Mouse (Mus musculus): ENCODE data around the gene Cops6. TPM values are rescaled to one million over a fixed set of nuclear protein-coding genes. Genes with fewer than 3 reads are reported as not detected.

The Cops6 gene
- 100 to 1,000 TPM; 188 to 252 TPM for polyA plus RNA-seq (2017; shearing (Covaris generic))

DNA sequence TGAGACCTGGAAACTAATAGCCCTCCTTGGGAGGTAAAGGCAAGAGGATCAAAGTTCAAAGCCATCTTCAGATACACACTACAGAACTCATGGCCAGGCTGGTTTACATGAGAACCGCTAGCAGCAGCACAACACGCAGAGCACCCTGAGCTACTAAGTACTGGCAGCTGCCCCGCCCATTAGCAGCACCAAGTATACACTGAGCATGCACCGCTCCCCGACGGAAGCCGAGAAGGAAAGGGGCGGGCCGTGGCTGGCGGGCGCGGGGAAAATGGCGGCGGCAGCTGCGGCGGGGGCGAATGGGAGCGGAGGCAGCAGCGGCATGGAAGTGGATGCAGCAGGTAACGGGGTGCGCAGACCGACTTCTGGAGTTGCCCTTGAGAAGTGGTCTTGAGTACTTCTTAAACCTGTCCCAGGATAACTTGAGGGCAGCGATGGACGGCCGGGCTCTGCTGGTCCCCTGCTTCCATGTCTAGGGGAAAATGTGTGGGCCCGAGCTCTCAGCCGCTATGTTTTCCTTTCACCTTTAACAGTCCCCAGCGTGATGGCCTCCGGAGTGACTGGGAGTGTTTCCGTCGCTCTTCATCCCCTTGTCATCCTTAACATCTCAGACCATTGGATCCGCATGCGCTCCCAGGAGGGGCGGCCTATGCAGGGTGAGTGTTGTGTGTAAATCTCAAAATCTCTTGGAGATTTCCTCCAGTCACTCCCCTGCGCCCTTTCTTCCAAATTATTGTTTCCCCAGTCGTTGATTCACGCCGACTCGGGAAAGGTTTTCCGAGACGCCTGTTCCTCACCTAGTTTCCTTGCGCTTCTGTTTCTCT is at the start of gene Cops6:
Cops6 (plus strand) TSS at position 230 of the 824 bp plus-strand sequence.
- ATAC-seq = peak; percentile 96

- ATAC-seq = peak; percentile 99
Observed at GRCm38 (mm10) chr5:138116255-138117198, 44.3 kb upstream of the Cops6 start, which contains the start of gene Zscan21. Gene Zscan21, plus strand, starts transcription at chr5:138116903.

DNA sequence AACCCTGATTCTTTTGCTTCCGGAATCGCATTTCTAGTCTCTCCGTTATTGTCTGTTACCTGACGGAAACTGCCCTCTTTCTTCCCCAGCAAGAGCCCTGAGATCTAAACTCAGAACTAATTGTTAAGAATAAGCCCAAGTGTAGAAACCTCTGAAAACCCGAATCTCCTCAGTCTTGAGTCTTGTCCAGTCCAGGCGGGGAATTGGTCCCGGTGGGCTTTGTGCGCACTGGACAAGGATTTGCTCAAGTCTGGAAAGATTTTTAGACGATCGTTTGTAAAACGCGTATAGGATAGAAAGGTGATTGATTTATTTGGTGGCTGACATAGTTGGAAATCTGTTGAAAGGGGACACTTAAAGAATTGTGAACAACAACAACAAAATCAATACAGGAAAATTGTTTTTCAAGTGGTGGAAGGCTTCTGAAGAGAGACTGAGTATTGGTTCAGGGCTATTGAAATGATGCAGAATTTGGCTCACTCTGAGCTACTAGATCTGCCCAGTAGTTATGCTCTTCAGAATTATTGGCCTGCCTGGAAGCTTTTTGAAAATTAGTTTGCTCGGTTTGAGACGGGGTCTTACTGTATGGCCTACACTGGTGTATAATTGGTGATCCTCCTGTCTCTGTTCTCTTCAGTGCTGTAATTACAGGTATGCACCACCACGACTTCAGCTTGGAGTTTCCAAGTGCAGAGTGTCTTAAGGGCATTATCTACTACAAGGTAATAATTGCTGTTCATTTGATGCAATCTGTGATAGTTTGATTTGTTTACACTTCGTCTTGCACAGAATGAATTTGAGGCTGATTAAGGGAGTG is 43.5 kb upstream of the Cops6 start:
- ATAC-seq = peak; percentile 6

- ATAC-seq = no peak
Observed at GRCm38 (mm10) chr5:138118041-138118440, 42.8 kb upstream of the Cops6 start.

DNA sequence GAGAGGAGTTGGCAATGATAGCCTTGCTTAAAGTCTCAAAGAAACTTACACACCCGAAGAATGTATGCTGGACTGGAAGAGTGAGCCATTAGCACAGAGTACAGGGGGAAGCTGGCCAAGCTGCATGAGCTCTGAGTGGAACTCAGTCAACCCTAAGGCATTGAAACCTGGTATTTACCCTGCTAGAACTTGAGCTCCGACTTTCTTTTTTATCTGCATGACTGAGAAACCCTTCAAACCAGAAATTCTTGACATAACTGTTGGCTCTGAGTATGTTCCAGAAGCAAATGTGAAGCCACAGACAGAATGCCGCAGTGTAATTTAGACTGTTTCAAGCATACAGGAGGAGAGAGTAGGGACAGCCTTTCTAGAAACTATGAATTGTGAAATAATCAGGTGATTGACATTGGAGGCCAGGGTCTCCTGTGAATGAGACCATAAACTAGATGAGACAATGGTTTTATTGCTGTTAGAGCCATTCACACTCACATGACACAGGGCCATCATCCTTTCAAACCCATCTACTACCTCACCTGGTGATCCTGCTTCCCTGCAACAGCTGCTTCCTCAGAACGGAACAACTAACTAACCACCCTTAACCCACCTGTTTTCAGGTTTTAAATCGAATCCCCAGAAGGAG is 28.3 kb upstream of the Cops6 start:
- ATAC-seq = no peak

GRCm38 (mm10) chr5:138137257-138137656 is 23.6 kb upstream of the Cops6 start:
- no peak for ATAC-seq

DNA sequence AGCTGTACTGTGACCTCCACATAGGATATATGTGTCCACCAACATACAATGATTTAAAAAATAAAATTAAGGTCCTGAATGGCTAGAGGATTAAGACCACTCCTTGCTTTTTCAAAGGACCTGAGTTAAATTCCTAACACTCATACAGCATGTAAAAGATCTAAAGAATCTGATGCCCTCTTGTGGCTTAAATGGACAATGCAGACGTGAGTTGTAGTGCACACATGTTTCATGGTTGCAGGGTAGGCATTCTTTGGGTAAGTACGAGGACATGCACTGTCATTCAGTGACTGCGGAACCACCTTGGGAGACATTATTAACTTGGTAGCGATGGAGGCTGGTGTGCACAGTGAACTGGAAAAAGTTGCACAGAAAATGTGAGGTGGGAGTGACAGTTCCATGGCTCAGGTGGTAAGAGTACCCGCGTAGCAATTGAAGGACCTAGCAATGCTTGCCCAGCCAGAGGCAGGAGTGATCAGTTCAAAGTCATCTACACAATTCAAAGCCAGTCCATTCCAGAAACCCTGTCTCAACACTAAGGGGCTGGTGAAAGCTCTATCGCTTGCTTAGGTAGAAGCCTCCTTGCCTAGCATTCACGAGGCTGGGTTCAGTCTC is 22.8 kb upstream of the Cops6 start:
- ATAC-seq = peak; percentile 77

- no peak for ATAC-seq
Observed at GRCm38 (mm10) chr5:138138585-138138984, 22.3 kb upstream of the Cops6 start.

DNA sequence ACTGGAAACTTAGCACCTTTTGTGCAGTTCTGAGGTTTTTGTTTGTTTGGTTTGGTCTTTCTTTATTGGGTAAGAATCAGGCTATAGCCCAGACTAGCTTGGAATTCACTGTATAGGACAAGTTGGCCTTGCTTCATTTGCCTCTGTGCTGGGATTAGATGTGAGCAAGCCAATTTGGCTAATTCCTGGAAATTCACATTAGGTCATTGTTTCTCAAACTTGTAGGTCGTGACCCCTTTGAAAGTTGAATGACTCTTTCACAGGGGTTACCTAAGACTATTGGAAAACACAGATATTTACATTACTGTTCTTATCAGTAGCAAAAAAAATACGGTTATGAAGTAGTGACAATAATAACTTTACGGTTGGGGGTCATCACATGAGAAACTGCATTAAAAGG is 6.5 kb upstream of the Cops6 start:
- no peak for ATAC-seq

- peak; percentile 96 for ATAC-seq
Observed at GRCm38 (mm10) chr5:138155443-138155976, 5.4 kb upstream of the Cops6 start, which contains the start of gene Zfp113. Gene Zfp113, minus strand, starts transcription at chr5:138155744.

DNA sequence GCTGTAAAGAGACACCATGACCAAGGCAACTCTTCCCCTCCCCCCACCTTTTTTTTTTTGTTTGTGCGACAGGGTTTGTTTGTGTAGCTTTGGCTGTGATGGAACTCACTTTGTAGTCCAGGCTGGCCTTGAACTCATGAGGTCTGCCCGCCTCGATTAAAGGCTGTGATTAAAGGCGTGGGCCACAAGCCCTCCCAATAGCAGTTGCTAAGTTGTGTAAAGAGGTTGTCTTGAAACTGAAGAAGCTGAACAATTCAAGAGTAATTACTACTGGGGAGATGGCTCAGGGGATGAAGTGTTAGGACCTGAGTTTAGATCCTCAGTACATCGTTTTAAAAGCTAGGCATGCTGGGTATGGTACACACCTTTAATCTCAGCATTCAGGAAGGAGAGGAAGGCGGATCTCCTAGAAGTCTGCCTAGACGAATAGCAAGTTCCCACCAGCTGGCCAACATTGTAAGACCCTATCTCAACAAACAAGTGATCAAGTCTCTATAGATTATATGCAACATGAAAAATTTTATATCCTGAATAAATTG is 578 bp upstream of the Cops6 start:
- no peak for ATAC-seq

DNA sequence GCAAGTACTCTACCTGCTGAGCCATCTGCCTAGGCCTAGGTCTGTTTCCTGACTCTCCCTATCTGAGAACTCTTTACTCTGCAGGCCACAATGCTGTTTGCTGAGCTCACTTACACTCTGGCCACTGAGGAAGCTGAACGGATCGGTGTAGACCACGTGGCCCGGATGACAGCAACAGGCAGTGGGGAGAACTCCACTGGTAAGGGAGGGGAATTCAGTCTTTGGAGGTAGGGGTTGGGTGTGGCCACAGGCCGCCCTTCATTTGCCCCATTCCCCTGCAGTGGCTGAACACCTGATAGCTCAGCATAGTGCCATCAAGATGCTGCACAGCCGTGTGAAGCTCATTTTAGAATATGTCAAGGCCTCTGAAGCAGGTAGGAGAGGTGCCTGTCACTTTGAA is 2.2 kb downstream of the Cops6 start:
- no peak for ATAC-seq

- no peak for ATAC-seq
Observed at GRCm38 (mm10) chr5:138163610-138164009, 2.7 kb downstream of the Cops6 start.

DNA sequence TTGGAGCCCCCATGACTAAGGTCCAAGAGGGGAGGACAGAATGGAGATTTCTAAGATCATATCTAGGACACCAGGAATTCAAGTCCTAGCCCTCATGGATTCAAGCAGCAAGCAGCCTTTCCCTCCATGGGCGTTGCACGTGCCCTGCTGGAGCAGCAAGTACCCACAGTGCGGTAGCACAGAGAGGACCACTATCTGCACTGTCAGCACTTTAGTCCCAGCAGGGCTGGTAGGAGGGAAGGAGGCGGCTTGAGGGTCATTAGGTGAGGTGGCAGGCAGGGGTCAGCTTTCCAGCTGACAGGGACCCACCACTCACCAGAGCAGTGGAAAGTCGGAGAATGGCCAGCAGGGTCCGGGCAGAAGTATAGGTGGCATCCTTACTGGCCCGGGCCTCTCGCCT is 4.7 kb downstream of the Cops6 start:
- no peak for ATAC-seq

DNA sequence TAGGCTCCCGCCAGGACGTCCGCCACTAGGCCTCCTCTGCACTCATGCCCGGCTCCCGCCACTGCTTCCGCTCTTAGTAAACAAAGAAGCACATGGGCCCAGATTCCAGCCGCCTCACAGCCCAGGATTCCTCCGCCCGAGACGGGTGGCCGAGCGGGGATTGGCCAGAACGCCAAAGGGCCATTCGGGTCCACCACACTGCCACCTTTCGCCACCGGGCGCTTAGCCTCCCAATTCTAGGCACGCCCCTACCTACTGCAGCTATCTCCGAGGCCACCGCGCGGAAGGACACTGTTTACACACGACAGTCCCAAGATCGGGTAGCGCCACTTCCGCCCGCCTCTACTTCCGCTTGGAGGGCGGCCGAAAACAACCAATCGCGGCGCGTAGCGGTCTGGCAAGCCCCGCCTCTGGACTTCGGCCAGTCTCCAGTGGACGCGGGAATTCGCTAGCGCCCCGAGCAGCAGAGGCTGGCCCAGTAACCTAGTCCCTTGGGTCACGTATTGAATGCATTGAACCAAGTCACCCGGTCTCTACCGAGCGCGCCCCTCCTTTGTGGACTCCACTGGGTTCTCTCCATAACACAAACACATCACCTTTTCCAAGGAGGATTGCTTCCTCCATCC is 10.2 kb downstream of the Cops6 start:
- peak; percentile 52 for ATAC-seq

DNA sequence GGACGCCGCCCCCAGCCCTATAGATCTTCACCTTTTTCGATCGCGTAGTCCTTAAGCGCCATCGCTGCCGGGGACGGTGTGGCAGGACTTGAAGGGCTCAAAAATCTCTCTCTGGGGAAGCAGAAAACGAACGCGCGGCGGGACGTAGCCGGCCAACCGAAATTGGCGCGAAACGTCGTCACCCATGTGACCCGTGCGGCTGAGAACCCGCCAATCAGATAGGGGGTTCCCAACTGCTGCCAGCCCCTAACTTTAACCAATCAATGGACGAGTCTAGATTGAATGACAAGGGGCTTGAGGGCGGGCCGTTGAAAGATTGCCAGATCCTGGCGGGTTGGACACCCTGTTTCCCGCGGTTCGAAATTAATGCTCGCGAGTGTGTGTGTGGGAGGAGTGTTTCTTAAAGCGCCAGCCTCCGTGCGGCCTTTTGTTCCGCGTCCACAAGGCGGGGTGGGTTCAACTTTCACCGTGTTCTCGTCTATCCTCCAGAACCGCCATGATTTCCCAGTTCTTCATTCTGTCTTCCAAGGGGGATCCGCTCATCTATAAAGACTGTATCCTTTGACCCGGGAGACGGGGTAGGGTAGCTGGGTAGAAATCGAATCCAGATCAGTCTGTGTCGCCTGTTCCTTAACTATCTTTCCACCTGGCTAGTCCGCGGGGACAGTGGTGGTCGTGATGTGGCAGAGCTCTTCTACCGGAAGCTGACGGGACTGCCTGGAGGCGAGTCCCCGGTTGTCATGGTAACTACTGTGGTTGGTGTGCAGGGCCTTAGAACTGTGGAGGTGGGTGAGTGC is 11.0 kb downstream of the Cops6 start, which contains the start of the genes Ap4m1 and Mcm7:
Ap4m1 (plus strand) TSS at position 308 of the 797 bp plus-strand sequence.
Mcm7 (minus strand) TSS at position 728 of the 797 bp plus-strand sequence.
- peak; percentile 89 for ATAC-seq

DNA sequence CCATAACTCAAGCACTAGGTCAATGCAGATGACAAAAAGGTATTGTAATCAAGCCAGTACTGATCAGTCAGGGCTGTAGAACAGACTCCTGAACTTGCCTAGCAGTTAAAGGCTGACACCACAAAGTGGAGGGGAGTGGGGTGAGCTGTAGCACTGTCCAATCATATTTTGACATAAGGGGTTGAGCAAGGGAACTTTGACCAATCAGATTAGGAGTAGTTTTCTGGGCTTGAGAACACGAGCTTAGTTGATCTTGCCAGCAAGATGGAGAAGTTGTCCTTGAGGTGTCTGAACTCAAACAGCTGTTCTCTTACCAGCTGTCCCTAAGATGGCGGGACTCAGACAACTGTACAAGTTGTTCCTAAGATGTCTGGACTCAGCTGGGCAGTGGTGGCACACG is 12.3 kb downstream of the Cops6 start:
- ATAC-seq = no peak

- ATAC-seq = peak; percentile 77
Observed at GRCm38 (mm10) chr5:138186950-138187638, 26.2 kb downstream of the Cops6 start, which contains the start of the genes Taf6 and Cnpy4. Gene Taf6, minus strand, starts transcription at chr5:138187451. Gene Cnpy4, plus strand, starts transcription at chr5:138187485.

All from activated CD4-positive, CD25-positive, alpha-beta regulatory T cell, adult 4 months (primary cell).